Mouse (Mus musculus) neural tube, embryonic 11.5 days (tissue): ENCODE data around the gene Tmeff2. TPM values are rescaled to one million over a fixed set of nuclear protein-coding genes. Genes with fewer than 3 reads are reported as not detected.

Source experiments
- ATAC-seq: fragments of 200-750 bp; cut with Nextera tagmentation; 2 replicates; pipeline ENCODE4 v1.8.0; 2017; ENCODE audit warnings: moderate number of reproducible peaks, mild to moderate bottlenecking, moderate TSS enrichment, moderate library complexity; ENCODE audit not compliant: insufficient read depth, low FRiP score, low TSS enrichment
- DNase-seq: peaks from one replicate; pipeline ENCODE4 v3.0.0-alpha.2; 2015; ENCODE audit warnings: low spot score
- H3K27ac ChIP-seq: fragments of 300-500 bp; sonication (generic); 2 replicates; pipeline ENCODE4 v1.5.1; 2014; ENCODE audit warnings: low read depth, mild to moderate bottlenecking, low read length
- H3K27me3 ChIP-seq: fragments of 300-500 bp; sonication (generic); 2 replicates; pipeline ENCODE4 v1.6.1; 2014; ENCODE audit warnings: mild to moderate bottlenecking, low read length, mixed read lengths; ENCODE audit not compliant: control insufficient read depth, insufficient read depth
- H3K36me3 ChIP-seq: fragments of 300-500 bp; sonication (generic); 2 replicates; pipeline ENCODE4 v1.6.1; 2014; ENCODE audit warnings: mild to moderate bottlenecking, low read length, moderate library complexity, mixed read lengths; ENCODE audit not compliant: control insufficient read depth, insufficient read depth
- H3K4me1 ChIP-seq: fragments of 300-500 bp; sonication (generic); 2 replicates; pipeline ENCODE4 v1.6.1; 2014; ENCODE audit warnings: low read length, mixed read lengths; ENCODE audit not compliant: control insufficient read depth, insufficient read depth
- H3K4me2 ChIP-seq: fragments of 300-500 bp; sonication (generic); 2 replicates; pipeline ENCODE4 v1.6.1; 2014; ENCODE audit warnings: low read depth, mild to moderate bottlenecking, moderate library complexity
- H3K4me3 ChIP-seq: fragments of 300-500 bp; sonication (generic); 2 replicates; pipeline ENCODE4 v1.5.1; 2014; ENCODE audit warnings: low read depth, low read length
- H3K9ac ChIP-seq: fragments of 300-500 bp; sonication (generic); 2 replicates; pipeline ENCODE4 v1.6.1; 2014; ENCODE audit warnings: mild to moderate bottlenecking, low read length
- H3K9me3 ChIP-seq: fragments of 300-500 bp; sonication (generic); 2 replicates; pipeline ENCODE4 v1.6.1; 2016; ENCODE audit warnings: low read length; ENCODE audit not compliant: control insufficient read depth
- WGBS: fragments of 180-500 bp; shearing (Covaris S2); extraction: QIAGEN DNeasy Blood & Tissue Kit; methylation state at CpG from one replicate; pipeline ENCODE4 v1.1.7; 2014; 5-methylcytosine and 5-hydroxymethylcytosine counted together
- polyA plus RNA-seq: library from polyadenylated mRNA; unstranded; fragments of >200 nt; fragmentation: Nextera tagmentation; extraction: Ambion mirVana; gene quantifications from 2 replicates; pipeline ENCODE4 v1.2.1, GENCODE M21; 2014

Tmeff2 gene
- polyA plus RNA-seq, 1 experiment from 2014 or later, result 32.9 TPM

- Histone ChIP-seq H3K27ac (no peak overlapping the region), H3K27me3 (no peaks in the 10 kb centered on the region), H3K4me2 (no peak overlapping the region), H3K9ac (no peak overlapping the region), H3K4me3 (no peak overlapping the region), H3K9me3 (no peaks in the 10 kb centered on the region), H3K36me3 (no peaks in the 10 kb centered on the region), H3K4me1 (no peaks in the 10 kb centered on the region)
- no peak for ATAC-seq
- DNase-seq, result no peak
- whole genome bisulfite sequencing, result 93% methylated on average over 5 of the region's 5 CpGs
Observed at GRCm38 (mm10) chr1:51189008-51189407, 288.6 kb downstream of the Tmeff2 start.

GRCm38 (mm10) chr1:51191253-51191652 lies 290.8 kb downstream of the Tmeff2 start:
- Histone ChIP-seq H3K4me1 (no peaks in the 10 kb centered on the region), H3K36me3 (no peaks in the 10 kb centered on the region), H3K4me2 (no peak overlapping the region), H3K27me3 (no peaks in the 10 kb centered on the region), H3K9me3 (no peaks in the 10 kb centered on the region), H3K4me3 (no peak overlapping the region), H3K27ac (no peak overlapping the region), H3K9ac (no peak overlapping the region)
- DNase-seq, result no peak
- ATAC-seq, result no peak

DNA sequence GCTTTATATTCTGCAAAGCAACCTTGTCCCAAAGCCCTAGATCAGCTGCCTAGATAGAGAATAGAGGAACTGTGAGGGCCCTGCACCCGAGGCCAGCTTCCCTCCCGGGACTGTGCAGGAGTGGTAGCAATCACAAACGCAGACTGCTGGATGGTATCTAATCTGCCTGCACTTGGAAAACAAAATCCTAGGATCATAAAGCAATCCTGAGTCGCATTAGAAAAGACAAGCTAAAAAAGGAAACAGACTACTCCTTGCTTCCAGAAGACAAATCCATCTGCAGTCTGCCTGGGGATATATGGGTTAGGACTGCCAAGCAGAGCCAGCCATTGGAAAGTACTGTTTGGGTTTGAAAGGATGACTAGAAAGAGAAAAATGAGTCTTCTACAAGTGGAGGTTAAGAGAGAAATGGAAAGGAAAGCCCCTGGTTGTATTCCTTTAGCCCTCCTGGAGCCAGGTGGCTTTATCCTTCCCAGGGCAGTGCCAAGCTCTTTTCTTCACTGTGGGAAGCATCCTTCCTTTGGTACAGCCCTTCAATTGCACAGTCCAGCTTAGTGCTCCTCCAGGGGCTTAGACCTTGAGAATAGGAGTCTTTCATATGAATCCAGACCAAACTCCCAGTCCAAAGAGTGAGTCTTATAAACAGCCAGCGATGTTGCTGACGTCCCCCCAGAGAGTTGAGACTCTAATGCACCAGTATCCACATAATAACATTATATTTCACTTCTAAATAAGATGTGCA lies 291.6 kb downstream of the Tmeff2 start:
- ATAC-seq, result no peak
- Histone ChIP-seq H3K9ac (no peak overlapping the region), H3K4me2 (no peak overlapping the region), H3K4me1 (no peaks in the 10 kb centered on the region), H3K36me3 (no peaks in the 10 kb centered on the region), H3K4me3 (no peak overlapping the region), H3K27ac (no peak overlapping the region), H3K27me3 (no peaks in the 10 kb centered on the region), H3K9me3 (no peaks in the 10 kb centered on the region)
- DNase-seq, result no peak
- WGBS, result 71% methylated on average over 6 of the region's 6 CpGs

GRCm38 (mm10) chr1:51199088-51199830 lies 298.8 kb downstream of the Tmeff2 start:
- no peaks in the 10 kb centered on the region for H3K4me1 ChIP-seq
- no peaks in the 10 kb centered on the region for H3K36me3 ChIP-seq
- WGBS, result 88% methylated on average over 11 of the region's 11 CpGs
- H3K9me3 ChIP-seq, result no peaks in the 10 kb centered on the region
- H3K9ac ChIP-seq, result no peak overlapping the region
- ATAC-seq, result no peak
- H3K4me3 ChIP-seq, result no peak overlapping the region
- no peak overlapping the region for H3K27ac ChIP-seq
- no peak overlapping the region for H3K4me2 ChIP-seq
- no peak for DNase-seq
- no peaks in the 10 kb centered on the region for H3K27me3 ChIP-seq

DNA sequence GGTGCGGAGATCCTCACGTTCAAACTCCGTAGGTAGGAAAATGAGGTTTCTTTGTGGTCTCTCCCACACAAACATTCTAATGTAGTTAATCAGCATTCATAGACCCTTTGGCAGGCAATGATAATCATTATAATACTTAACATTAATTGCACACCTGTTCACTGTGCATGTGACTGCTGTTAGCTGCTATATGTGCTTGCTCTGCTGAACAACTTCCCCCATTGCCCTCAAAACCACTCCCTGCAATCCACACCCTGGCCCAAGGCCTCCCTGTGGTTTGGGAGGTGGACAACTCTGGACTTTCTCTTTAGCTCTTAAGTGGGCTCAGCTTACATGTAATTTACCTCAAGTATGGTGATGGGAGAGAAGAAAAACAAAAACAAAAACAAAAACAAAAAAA lies 299.5 kb downstream of the Tmeff2 start:
- ATAC-seq, result no peak
- Histone ChIP-seq H3K36me3 (no peaks in the 10 kb centered on the region), H3K4me2 (no peak overlapping the region), H3K4me3 (no peak overlapping the region), H3K4me1 (no peaks in the 10 kb centered on the region), H3K9ac (no peak overlapping the region), H3K27ac (no peak overlapping the region), H3K9me3 (no peaks in the 10 kb centered on the region), H3K27me3 (no peaks in the 10 kb centered on the region)
- no peak for DNase-seq
- 99% methylated on average over 3 of the region's 3 CpGs for WGBS

DNA sequence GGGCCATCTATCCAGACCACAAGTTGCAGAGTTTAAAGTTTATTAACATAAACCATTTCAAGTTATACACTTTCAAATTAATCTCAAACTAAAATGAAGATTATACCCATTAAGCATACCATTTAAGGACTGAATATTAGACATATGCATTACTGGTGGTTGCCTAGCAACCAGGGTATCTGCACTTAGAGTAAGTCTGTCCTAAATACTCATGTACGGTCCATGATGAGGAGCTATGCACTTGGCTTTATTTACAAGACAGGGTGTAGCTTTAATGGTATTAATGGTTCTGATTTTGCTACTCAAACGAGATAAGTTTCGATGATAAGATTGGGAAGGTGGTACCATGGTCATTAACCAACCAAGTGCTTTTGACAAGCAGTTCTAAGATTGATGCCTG lies 315.2 kb downstream of the Tmeff2 start:
- Histone ChIP-seq H3K36me3 (no peaks in the 10 kb centered on the region), H3K9me3 (no peaks in the 10 kb centered on the region)
- 89% methylated on average over 3 of the region's 3 CpGs for WGBS

GRCm38 (mm10) chr1:51216292-51217050 lies 316.0 kb downstream of the Tmeff2 start:
- no peak overlapping the region for H3K27ac ChIP-seq
- no peaks in the 10 kb centered on the region for H3K9me3 ChIP-seq
- ATAC-seq (0 out of 2 replicates have a peak, but pooled peaks have one; percentile 35), DNase-seq (no peak)
- H3K4me1 ChIP-seq, result no peaks in the 10 kb centered on the region
- 78% methylated on average over 5 of the region's 5 CpGs for WGBS
- H3K36me3 ChIP-seq, result no peaks in the 10 kb centered on the region
- H3K9ac ChIP-seq, result no peak overlapping the region
- no peaks in the 10 kb centered on the region for H3K27me3 ChIP-seq
- H3K4me3 ChIP-seq, result no peak overlapping the region
- no peak overlapping the region for H3K4me2 ChIP-seq

More for the DNA sequence above, 315.2 kb downstream of the Tmeff2 start:
- H3K27me3 ChIP-seq, result no peaks in the 10 kb centered on the region
- H3K4me2 ChIP-seq, result no peak overlapping the region
- DNase-seq, result no peak
- no peaks in the 10 kb centered on the region for H3K4me1 ChIP-seq
- no peak for ATAC-seq
- no peak overlapping the region for H3K9ac ChIP-seq
- H3K27ac ChIP-seq, result no peak overlapping the region
- no peak overlapping the region for H3K4me3 ChIP-seq

GRCm38 (mm10) chr1:51217227-51217626 lies 316.8 kb downstream of the Tmeff2 start:
- H3K27ac ChIP-seq, result no peak overlapping the region
- H3K9ac ChIP-seq, result no peak overlapping the region
- no peaks in the 10 kb centered on the region for H3K27me3 ChIP-seq
- no peaks in the 10 kb centered on the region for H3K9me3 ChIP-seq
- no peaks in the 10 kb centered on the region for H3K4me1 ChIP-seq
- WGBS, result 92% methylated on average over 7 of the region's 7 CpGs
- no peaks in the 10 kb centered on the region for H3K36me3 ChIP-seq
- no peak overlapping the region for H3K4me3 ChIP-seq
- ATAC-seq, result no peak
- no peak for DNase-seq
- H3K4me2 ChIP-seq, result no peak overlapping the region
